Mouse (Mus musculus) E14TG2a.4 (cell line): ENCODE results near the gene Lmna.

Source experiments
- CTCF ChIP-seq: conservative IDR thresholded peaks from 2 replicates; pipeline ENCODE4 v1.5.1; 2014; ENCODE audit warnings: low read length
- NANOG ChIP-seq: IDR thresholded peaks from 2 replicates; pipeline ENCODE4 v1.6.1; 2014; ENCODE audit warnings: borderline replicate concordance, low read length, mixed read lengths
- POU5F1 ChIP-seq: IDR thresholded peaks from 2 replicates; pipeline ENCODE4 v1.6.1; 2014; ENCODE audit warnings: low read length, borderline replicate concordance

GRCm38 (mm10) chr3:88556616-88557015 lies 46.9 kb upstream of the Lmna start:
- TF ChIP-seq CTCF (no peak), NANOG (no peak), POU5F1 (no peak)
